Mouse (Mus musculus) adrenal gland (tissue): Measurements from ENCODE around the gene Lin7b.

Experiments used
- intact Hi-C: fragments of 180-260 bp; cut with DNase I; formaldehyde crosslinking; loops from one replicate; pipeline ENCODE4 v1.15.1; 2025

The Lin7b gene

DNA sequence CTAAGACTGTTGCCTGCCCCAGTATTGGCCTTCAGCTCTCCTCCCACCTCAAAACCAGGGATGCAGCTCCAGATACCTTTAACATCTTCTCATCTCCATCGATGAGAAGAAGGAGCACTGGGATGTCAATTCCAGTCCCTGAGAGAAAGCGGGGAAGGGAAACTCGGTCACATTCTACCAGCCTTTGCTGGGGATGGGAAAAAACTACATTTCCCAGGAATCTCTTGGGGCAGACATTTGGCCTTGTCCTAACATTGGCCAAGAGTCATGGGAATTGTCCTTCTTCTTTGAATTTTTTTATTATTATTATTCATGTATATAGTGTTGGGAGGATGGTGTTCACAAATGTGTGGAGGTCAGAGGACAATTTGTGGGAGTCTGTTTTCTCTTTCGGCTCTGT, 48.1 kb downstream of the Lin7b start:
- intact Hi-C loops, result no loop called here
